Mouse (Mus musculus): ENCODE measurements around the gene Invs. TPM values are rescaled to one million over a fixed set of nuclear protein-coding genes. Genes with fewer than 3 reads are reported as not detected.

Gene Invs
- polyA plus RNA-seq, 1 experiment from 2014 or later = 4.5 TPM

- no peak overlapping the region for H3K4me2 ChIP-seq
- no peaks in the 10 kb centered on the region for H3K9me3 ChIP-seq
- no peaks in the 10 kb centered on the region for H3K27me3 ChIP-seq (replicated peaks)
- no peak for ATAC-seq (ENCODE audit: extremely low read depth, insufficient number of reproducible peaks, low FRiP score, low TSS enrichment)
- 91% methylated on average over 7 of the region's 7 CpGs for WGBS
- no peak overlapping the region for H3K4me3 ChIP-seq
- no peak overlapping the region for H3K9ac ChIP-seq
- H3K27ac ChIP-seq (replicated peaks) = no peak overlapping the region
- no peaks in the 10 kb centered on the region for H3K36me3 ChIP-seq
- peaks cover 15% of the 10 kb centered on the region for H3K4me1 ChIP-seq
These were observed 6.3 kb upstream of the Invs start for GRCm38 (mm10) chr4:48273119-48273829.

- no peak overlapping the region for H3K4me3 ChIP-seq
- H3K4me1 ChIP-seq = peaks cover 26% of the 10 kb centered on the region
- H3K4me2 ChIP-seq = no peak overlapping the region
- no peak overlapping the region for H3K9ac ChIP-seq
- 78% methylated on average over 3 of the region's 3 CpGs for WGBS
- no peak overlapping the region for H3K27ac ChIP-seq (replicated peaks)
- ATAC-seq (ENCODE audit: extremely low read depth, insufficient number of reproducible peaks, low FRiP score, low TSS enrichment) = no peak
- no peaks in the 10 kb centered on the region for H3K27me3 ChIP-seq (replicated peaks)
- no peaks in the 10 kb centered on the region for H3K36me3 ChIP-seq
- H3K9me3 ChIP-seq = no peaks in the 10 kb centered on the region
These were observed 3.8 kb upstream of the Invs start for GRCm38 (mm10) chr4:48275736-48276135.

- Histone ChIP-seq H3K4me1 (peaks cover 21% of the 10 kb centered on the region), H3K4me2 (no peak overlapping the region), H3K9ac (no peak overlapping the region), H3K36me3 (no peaks in the 10 kb centered on the region), H3K4me3 (no peak overlapping the region), H3K27ac (replicated peaks) (no peak overlapping the region), H3K27me3 (replicated peaks) (no peaks in the 10 kb centered on the region), H3K9me3 (no peaks in the 10 kb centered on the region)
- 81% methylated on average over 3 of the region's 3 CpGs for WGBS
- ATAC-seq (ENCODE audit: extremely low read depth, insufficient number of reproducible peaks, low FRiP score, low TSS enrichment) = no peak
These were observed 2.5 kb upstream of the Invs start for GRCm38 (mm10) chr4:48277011-48277410.

GRCm38 (mm10) chr4:48278757-48279497 is 633 bp upstream of the Invs start:
- Histone ChIP-seq H3K4me3 (peak overlapping the region; percentile 99), H3K27ac (replicated peaks) (peak overlapping the region; percentile 83), H3K4me2 (peak overlapping the region; percentile 84)

GRCm38 (mm10) chr4:48281121-48281520 is 1.6 kb downstream of the Invs start:
- 88% methylated on average over 1 of the region's 1 CpGs for WGBS
- peaks cover 12% of the 10 kb centered on the region for H3K4me1 ChIP-seq
- peaks cover 5% of the 10 kb centered on the region; the same call in 1 of the 2 replicates for H3K36me3 ChIP-seq
- H3K27ac ChIP-seq (replicated peaks) = no peak overlapping the region
- H3K9ac ChIP-seq = no peak overlapping the region
- no peaks in the 10 kb centered on the region for H3K27me3 ChIP-seq (replicated peaks)
- no peaks in the 10 kb centered on the region for H3K9me3 ChIP-seq
- H3K4me3 ChIP-seq = no peak overlapping the region
- no peak overlapping the region for H3K4me2 ChIP-seq
- no peak for ATAC-seq (ENCODE audit: extremely low read depth, insufficient number of reproducible peaks, low FRiP score, low TSS enrichment)

More at GRCm38 (mm10) chr4:48278757-48279497, 633 bp upstream of the Invs start:
- Histone ChIP-seq H3K4me1 (peaks cover 12% of the 10 kb centered on the region), H3K9me3 (no peaks in the 10 kb centered on the region), H3K36me3 (no peaks in the 10 kb centered on the region), H3K9ac (peak overlapping the region; percentile 97), H3K27me3 (replicated peaks) (no peaks in the 10 kb centered on the region)
- under 1% methylated on average over 34 of the region's 34 CpGs for WGBS
- ATAC-seq (ENCODE audit: extremely low read depth, insufficient number of reproducible peaks, low FRiP score, low TSS enrichment) = 0 out of 2 replicates have a peak, but pooled peaks have one; percentile 10

GRCm38 (mm10) chr4:48287086-48287757 is 7.7 kb downstream of the Invs start:
- no peak overlapping the region for H3K4me3 ChIP-seq
- H3K9me3 ChIP-seq = no peaks in the 10 kb centered on the region
- WGBS = 82% methylated on average over 5 of the region's 5 CpGs
- peaks cover 25% of the 10 kb centered on the region for H3K36me3 ChIP-seq
- ATAC-seq (ENCODE audit: extremely low read depth, insufficient number of reproducible peaks, low FRiP score, low TSS enrichment) = no peak
- H3K27ac ChIP-seq (replicated peaks) = no peak overlapping the region
- H3K27me3 ChIP-seq (replicated peaks) = no peaks in the 10 kb centered on the region
- no peaks in the 10 kb centered on the region for H3K4me1 ChIP-seq
- H3K9ac ChIP-seq = no peak overlapping the region
- no peak overlapping the region for H3K4me2 ChIP-seq

GRCm38 (mm10) chr4:48314814-48315213 is 35.3 kb downstream of the Invs start:
- H3K9ac ChIP-seq = no peak overlapping the region
- peaks cover 5% of the 10 kb centered on the region; the same call in 1 of the 2 replicates for H3K36me3 ChIP-seq
- no peak overlapping the region for H3K4me2 ChIP-seq
- H3K27me3 ChIP-seq (replicated peaks) = no peaks in the 10 kb centered on the region
- ATAC-seq (ENCODE audit: extremely low read depth, insufficient number of reproducible peaks, low FRiP score, low TSS enrichment) = no peak
- H3K4me3 ChIP-seq = no peak overlapping the region
- WGBS = 78% methylated on average over 3 of the region's 3 CpGs
- no peak overlapping the region for H3K27ac ChIP-seq (replicated peaks)
- no peaks in the 10 kb centered on the region for H3K4me1 ChIP-seq
- H3K9me3 ChIP-seq = no peaks in the 10 kb centered on the region

- whole genome bisulfite sequencing = 79% methylated on average over 3 of the region's 3 CpGs
- H3K4me3 ChIP-seq = no peak overlapping the region
- no peaks in the 10 kb centered on the region for H3K4me1 ChIP-seq
- H3K27me3 ChIP-seq (replicated peaks) = no peaks in the 10 kb centered on the region
- H3K27ac ChIP-seq (replicated peaks) = no peak overlapping the region
- no peaks in the 10 kb centered on the region for H3K36me3 ChIP-seq
- no peaks in the 10 kb centered on the region for H3K9me3 ChIP-seq
- no peak overlapping the region for H3K4me2 ChIP-seq
- H3K9ac ChIP-seq = no peak overlapping the region
- ATAC-seq (ENCODE audit: extremely low read depth, insufficient number of reproducible peaks, low FRiP score, low TSS enrichment) = no peak
These were observed 36.5 kb downstream of the Invs start for GRCm38 (mm10) chr4:48316036-48316435.

GRCm38 (mm10) chr4:48321276-48321675 is 41.7 kb downstream of the Invs start:
- H3K9ac ChIP-seq = no peak overlapping the region
- H3K4me1 ChIP-seq = no peaks in the 10 kb centered on the region
- H3K27me3 ChIP-seq (replicated peaks) = no peaks in the 10 kb centered on the region
- H3K27ac ChIP-seq (replicated peaks) = no peak overlapping the region
- H3K36me3 ChIP-seq = no peaks in the 10 kb centered on the region
- no peak overlapping the region for H3K4me2 ChIP-seq
- H3K4me3 ChIP-seq = no peak overlapping the region
- no peaks in the 10 kb centered on the region for H3K9me3 ChIP-seq
- ATAC-seq (ENCODE audit: extremely low read depth, insufficient number of reproducible peaks, low FRiP score, low TSS enrichment) = no peak
- 80% methylated on average over 1 of the region's 1 CpGs for WGBS

GRCm38 (mm10) chr4:48322095-48322494 is 42.5 kb downstream of the Invs start:
- Histone ChIP-seq H3K9ac (no peak overlapping the region), H3K4me2 (no peak overlapping the region), H3K9me3 (no peaks in the 10 kb centered on the region), H3K4me3 (no peak overlapping the region), H3K27ac (replicated peaks) (no peak overlapping the region), H3K36me3 (no peaks in the 10 kb centered on the region), H3K4me1 (no peaks in the 10 kb centered on the region), H3K27me3 (replicated peaks) (no peaks in the 10 kb centered on the region)
- WGBS = 41% methylated on average over 1 of the region's 1 CpGs
- no peak for ATAC-seq (ENCODE audit: extremely low read depth, insufficient number of reproducible peaks, low FRiP score, low TSS enrichment)

- ATAC-seq (ENCODE audit: extremely low read depth, insufficient number of reproducible peaks, low FRiP score, low TSS enrichment) = no peak
- no peaks in the 10 kb centered on the region for H3K4me1 ChIP-seq
These were observed 47.6 kb downstream of the Invs start for GRCm38 (mm10) chr4:48327192-48327591.

More at GRCm38 (mm10) chr4:48327192-48327591, 47.6 kb downstream of the Invs start:
- Histone ChIP-seq H3K36me3 (no peaks in the 10 kb centered on the region), H3K27me3 (replicated peaks) (no peaks in the 10 kb centered on the region), H3K9ac (no peak overlapping the region), H3K27ac (replicated peaks) (no peak overlapping the region), H3K9me3 (no peaks in the 10 kb centered on the region), H3K4me2 (no peak overlapping the region), H3K4me3 (no peak overlapping the region)

Data from heart, embryonic 13.5 days (tissue).